Mouse (Mus musculus): Measurements from ENCODE around the gene Rnf2.
A peak's percentile ranks its signal among the peaks of the same experiment; 100 is the strongest.

The Rnf2 gene

DNA sequence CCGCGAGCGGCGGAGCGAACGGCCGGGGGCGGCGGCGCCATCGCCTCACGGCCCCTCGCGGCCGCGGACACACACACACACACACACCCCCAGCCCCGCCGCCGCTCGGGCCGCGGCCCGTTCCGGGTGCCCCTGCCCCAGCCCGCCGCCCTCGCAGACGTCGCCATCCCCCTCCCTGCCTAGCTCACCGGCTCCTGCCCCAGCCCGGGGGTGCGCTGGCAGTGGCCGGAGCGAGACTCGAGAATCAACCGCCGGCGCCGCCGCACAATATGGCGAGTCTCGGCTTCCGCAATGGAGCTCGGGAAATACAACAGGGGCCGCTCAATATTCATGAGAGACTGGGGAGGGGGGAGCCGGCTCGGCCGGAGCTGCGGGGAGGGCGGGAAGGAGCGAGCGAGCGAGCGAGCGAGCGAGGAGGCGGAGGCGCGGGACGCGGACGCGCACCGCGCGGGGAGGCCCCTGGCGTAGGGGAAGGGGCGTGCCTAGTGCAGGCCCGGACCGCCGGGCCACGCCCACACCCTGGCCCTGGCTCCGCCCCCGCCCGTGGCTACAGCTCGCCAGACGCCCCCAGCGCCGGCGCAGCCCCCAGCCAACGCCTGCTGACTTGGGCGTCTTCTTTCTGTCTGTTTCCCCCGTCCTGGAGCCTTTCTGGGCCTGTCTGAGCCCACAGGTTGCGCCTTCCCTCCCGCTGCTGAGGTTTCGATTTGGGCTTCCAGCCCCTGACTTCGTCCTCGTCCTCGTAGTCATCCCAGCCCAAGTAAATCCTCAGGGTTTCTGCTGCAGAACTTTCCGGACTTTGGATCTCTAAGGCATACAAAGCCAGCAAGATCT lies at the start of gene Rnf2:
Rnf2 (minus strand) TSS at position 425 of the 831 bp plus-strand sequence.
- DNase-seq = peak; percentile 97

DNA sequence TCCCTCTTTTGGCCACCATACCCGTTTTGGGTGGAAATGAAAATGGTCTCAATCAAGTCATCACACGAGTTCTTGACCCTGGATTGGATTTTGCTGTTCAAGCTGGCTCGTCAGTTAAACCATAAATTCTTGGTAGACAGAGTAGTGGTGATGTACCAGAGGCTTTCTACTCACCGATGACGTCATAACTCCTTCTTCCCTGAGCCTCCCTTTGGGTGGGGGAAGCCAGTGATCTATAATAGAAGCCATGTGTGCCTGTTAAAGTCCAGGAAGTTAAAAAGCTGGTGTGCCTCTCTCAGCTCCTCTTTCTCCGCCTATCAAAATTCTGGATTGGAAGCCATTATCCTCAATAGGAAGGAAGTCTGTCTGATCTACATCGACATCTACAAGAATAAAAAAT lies 49.0 kb upstream of the Rnf2 start:
- no peak for DNase-seq

DNA sequence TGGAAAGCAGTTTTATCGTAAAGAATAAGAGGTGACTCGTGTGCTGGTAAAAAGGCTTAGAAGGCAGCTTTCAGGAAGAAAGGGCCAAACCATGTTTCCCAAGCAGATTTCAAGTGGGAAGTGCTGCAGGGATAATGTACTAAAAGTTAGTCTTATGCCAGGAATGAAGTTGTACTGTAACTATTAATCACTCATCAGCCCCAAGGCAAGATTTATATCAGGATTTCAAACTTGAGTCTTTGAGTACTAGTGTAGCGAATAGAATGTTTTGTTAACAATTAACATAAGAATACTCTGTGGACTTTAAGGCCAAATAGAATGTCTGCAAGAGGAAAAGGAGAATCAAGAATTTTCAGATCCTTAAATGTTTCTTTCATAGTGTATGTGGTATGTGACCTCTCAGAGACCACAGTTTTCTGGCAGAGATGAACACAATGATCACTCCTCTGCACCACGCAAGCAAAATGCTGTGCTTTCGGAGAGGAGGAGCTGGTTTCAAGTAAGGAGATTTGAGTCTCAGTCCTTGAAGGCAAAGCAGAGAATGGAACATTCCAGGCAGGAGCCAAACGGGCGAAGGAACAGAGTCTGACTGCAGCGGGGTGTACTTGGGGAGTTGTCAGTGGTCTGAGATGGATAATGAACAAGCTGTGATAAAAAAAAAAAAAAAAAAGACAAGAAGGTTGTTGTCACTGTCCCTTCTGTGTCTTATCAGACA lies 48.3 kb upstream of the Rnf2 start:
- peak; percentile 50 for DNase-seq

DNA sequence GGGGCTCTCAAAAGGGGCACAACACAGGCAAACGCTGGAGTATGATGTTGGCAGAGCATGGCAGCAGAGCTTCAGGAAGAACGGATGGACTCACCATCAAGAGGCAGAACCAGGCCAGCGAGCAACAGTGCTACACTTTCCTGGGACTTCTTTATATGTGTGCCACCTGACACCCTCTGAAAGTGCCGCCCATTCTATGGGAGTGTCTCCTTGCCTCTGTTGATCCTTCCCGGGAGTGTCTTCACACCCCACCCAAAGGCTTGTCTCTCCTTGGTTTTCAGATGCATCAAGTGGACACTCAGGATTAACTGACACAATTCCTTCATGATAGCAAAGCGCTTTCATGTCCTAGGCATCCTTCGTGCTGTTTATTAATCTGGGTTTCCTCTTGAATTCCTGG lies 44.8 kb upstream of the Rnf2 start:
- no peak for DNase-seq

DNA sequence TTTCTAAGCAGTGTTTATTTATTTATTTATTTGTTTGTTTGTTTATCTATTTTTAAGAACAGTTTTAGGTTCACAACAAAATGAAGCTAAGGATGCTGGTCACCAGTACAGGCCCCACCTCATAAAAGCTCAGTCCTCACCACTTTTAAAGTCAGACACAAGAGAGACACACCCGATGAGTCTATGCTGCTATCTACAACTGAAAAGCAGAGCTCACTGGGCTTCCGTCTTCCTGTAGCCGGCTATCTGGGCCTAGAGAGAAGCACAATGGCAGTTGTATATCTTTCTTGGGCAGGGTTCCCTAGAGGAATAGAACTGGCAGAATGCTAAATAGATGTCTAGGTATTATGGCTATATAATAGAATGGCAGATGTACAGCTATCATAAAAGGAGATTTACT lies 43.8 kb upstream of the Rnf2 start:
- DNase-seq = no peak

DNA sequence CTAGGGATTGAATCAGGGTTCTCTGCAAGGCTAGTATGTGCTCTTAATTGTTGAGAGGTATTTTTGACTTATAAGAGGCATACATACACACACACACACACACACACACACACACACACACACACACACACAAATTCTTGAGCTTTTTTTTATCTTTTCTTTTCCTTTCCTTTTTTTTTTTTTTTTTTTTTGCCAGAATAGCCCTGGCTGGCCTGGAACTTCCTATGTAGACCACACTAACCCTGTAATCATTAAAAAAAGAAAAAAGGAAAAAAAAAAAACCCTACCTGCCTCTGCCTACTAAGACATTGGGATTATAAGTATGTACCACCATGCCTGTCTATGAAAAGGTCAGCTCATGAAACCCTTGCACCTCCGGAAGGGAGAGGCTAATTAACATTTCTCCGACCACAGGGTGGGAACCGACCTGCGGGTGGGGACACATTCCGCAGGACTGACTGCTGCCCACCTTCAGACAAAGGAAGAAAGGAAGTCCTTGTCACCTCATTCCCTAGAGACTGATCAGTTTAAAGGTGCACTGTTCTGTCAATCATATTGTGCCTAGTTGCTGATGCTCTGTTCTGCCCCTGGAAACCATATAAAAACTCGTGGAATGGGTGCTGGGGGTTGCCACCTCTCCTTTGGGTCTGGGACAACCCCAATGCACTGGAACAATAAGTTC lies 43.2 kb upstream of the Rnf2 start:
- no peak for DNase-seq

DNA sequence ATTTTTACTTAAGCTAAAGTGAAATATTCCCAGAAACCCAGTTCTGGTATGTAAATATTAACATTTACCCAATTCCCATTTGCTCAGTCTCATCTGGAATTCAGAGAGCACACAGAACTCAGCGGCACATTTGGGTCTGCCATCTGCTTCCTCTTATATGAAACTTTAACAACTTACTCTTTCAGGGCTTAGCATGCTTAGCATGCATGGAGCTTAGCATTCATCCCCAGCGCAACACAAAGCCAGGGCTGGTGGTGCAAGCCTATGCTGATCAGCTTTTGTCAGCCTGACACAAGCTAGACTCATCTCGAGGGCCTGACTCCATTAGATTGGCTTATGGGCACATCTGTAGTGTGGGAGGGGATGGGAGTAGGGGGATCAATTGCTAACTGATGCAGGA lies 25.9 kb upstream of the Rnf2 start:
- DNase-seq = no peak

DNA sequence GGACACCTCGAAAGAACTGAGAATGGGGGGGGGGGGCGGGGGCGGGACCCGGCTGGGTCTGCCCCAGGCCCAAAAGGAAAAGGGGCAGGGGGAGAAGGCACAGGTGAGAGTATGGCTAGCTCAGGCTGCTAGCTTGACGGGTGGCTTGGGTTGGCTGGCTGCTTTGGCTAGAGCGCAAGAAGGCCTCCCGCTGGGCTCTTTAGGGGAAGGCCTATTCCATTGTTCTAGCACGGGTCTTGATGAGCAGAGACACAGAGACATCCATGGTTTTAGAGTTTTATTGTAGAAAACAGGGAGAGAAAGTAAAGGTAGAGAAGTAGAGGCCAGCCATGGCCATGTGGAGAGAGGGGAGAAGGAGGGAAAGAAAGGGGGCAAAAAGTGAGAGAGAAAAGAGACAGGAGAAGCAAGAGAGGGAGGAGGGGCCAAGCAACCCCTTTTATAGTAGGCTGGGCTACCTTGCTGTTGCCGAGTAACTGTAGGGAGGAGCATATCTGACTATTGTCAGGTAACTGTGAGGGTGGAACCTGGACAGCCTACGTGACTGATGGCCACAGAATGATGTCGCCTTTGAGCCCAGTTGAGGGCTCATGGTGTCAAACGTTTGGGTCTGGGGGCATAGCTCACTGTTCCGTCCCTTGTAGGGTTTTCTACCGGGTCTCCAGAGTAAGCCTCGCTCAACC lies 17.0 kb upstream of the Rnf2 start:
- no peak for DNase-seq

DNA sequence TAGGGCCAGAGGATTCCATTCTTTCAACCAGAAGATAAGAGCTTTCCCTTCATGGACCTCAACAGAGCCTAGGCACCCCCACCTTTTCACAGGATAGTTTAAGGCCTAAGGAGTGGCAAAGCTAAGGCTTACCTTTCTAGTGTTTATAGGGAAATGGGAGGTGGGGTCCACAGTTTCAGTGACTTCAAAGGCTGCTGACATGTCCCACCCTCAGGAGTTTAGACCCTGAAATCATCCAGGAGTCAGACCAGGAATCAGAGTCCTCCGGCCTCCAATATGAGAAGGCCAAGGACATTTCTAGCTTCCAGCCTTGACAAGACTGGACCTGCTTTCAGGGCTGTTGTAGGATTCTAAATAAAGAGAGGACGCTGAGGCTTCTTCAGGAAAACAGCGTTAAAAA lies 16.1 kb upstream of the Rnf2 start:
- no peak for DNase-seq

DNA sequence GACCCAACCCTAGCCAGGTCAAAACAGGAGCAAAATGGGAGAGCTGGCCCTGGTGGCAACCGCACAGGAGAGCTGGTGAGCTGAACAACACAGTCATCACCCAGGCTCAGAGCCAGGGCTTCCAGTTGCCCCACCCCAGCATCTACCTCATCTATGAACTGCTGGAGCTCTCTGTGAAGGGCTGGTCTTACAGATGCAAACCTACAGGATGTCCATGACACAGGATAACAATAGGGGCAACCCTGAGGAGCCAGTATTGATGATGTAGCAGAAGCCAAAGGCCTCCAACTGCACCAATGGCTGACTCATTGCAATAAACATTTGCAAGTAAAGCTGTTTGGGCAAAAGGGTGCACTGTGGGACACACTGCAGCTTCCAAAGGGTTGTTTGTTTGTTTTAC lies 15.0 kb upstream of the Rnf2 start:
- DNase-seq = no peak

DNA sequence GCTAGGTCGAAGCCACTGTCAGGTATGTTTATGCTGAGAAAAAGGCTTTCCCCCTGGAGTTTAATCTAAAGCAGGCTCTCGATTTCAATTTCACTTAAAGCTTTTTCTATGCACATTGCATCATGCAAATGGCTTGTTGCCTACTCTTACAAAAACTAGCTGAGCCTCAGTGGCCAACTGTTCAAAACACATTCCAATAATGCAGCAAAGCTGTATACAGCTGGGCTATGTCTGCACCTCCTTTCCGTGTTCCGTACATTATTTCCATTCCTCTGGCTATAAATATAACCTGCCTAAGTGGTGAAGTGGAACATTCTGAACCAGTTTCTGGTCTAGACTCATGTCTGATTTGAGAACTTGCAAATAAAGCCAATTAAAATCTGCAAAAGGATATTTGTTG lies 13.4 kb upstream of the Rnf2 start:
- DNase-seq = no peak

DNA sequence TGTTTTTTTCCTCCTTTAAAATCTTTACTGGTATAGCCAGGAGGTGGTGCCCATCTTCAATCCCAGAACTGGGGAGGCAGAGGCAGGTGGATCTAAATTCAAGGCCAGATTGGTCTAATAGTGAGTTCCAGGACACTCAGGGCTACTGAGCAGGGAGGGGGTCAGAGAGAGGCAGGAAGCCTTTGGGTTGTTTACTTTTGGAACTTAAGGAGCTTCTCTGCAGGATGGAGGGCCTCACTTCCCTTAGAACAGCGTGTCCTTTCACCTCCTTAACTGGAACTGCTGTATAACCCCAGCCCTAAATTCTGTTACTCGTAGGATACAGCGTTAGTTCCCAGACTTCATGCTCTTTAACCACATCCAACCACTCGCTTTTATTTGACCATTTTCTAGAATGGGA lies 10.1 kb upstream of the Rnf2 start:
- DNase-seq = no peak

DNA sequence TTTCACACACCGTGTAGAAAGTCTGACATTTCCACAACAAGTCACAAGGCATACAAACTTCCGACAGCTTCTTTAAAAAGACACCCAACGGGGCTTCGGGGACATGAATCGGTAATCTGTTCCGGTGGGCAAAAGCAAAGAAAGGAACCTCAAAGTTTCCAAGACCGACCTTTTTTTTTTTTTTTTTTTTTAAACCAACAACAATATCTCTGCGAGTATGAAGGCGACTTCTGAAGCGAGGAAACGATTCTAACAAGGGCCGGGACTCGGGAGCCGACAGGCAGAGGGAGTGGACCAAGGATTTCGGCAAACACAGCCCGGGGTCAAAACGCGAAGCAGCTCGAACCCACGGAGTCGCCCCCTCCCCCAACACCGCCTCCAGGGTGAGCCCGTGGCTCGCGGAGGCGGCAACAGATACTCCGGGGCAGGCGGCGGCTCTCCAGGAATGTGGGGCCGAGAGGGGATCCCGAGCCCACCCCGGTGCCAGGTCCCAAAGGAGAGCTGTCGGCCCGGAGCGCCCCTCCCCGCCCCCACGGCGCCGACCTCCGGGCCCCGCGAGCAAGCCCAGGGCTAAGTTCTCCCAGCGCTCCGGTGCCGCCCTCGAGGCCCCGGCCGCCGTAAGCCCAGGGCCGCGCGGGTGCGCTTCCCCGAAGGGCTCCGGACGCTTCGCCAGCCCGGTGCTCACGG lies 797 bp downstream of the Rnf2 start:
- peak; percentile 69 for DNase-seq

DNA sequence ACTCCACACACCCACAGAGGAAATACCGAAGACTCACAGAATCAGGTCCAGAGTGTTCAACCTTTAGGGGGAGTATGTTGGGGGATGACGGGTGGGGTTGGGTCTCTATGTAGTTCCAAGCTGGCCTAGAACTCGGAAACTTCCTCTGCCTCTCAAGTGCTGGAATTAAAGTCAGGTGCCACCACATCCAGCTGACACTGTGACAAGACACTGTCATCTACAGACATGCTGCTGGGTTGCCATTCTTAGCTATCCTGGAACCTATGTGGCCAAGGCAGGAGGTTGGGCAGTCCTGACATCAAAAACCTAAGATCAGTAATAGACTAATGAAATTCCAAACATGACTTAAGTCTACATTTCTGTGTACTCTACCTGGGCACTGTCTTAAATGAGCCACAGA lies 2.4 kb downstream of the Rnf2 start:
- DNase-seq = no peak

DNA sequence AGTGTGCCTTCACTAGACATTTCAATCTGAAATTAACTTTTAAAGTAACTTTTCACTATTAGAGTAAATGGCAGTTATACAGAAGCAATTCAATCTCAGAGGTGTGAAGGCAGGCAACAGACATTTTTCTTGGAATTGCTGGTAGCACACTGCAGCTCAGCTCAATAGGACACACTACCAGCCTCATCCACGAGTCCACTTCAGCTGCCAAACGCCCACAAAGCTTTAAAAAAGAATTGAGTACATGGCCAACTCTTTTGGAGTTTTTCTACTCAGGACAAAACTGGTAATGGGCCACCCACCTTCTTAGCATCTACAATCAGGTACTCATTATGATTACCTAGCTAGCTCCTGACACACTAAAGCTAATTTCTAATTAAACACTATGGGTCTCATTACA lies 2.8 kb downstream of the Rnf2 start:
- DNase-seq = no peak

DNA sequence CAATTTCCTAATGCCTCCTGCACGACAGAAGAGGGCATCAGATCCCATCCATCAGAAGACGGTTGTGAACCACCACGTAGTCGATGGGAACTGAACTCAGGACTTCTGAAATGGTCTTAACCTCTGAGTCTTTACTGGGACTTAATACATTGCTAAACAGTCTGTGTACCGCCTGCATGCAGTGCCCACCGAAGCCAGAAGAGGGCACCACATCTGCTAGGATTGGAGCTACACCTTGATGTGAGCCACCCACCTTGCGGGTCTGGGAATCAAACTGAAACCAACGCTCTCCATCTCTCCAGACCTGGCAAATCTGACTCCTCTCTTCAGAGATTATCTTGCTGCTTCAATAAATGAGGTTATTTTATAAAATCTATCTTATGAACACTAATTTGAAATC lies 3.7 kb downstream of the Rnf2 start:
- DNase-seq = peak; percentile 30

DNA sequence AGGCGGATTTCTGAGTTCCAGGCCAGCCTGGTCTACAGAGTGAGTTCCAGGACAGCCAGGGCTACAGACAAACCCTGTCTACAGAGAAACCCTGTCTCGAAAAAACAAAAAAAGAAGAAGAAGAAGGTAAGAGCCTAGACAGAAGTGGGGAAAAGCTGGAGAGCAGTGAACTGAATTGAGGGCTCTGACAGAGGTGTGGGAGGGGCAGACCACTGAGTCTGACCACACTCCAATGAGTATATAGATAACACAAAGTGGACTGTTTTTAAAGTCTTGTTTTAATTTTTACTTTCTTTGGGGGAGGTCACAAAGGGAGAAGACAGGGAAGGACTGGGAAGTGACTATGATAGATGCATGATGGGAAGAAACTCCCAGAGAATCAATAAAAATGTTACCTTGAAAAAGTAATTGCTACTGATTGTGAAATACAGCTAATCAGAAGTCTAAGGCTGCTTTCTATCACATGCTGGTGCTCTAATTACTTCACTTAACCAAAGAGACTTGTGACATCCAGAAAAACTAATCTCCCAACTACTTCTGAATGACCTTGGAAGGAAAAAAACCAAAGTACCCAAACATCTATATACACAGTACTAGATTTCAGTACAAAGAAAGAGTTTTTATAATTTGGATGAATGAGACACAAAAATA lies 5.0 kb downstream of the Rnf2 start:
- DNase-seq = no peak

DNA sequence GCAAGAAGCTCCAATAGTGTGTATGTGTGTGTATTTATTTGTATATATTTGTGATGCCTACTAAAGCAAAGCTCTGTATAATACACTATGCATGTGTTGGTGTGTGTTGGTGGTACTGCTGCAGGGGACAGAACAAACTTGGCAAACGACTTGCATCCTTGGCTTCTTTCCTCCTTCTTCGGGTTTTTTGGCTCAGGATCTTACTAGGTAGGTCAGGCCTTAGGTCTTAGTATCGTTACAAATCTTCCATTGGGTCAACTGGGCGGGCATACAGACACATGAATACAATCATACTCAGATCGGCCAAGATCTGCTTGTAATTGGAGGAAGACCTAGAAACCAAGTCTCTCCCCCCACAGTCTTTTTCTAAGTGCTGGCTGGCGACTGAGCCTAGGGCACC lies 6.0 kb downstream of the Rnf2 start:
- no peak for DNase-seq

DNA sequence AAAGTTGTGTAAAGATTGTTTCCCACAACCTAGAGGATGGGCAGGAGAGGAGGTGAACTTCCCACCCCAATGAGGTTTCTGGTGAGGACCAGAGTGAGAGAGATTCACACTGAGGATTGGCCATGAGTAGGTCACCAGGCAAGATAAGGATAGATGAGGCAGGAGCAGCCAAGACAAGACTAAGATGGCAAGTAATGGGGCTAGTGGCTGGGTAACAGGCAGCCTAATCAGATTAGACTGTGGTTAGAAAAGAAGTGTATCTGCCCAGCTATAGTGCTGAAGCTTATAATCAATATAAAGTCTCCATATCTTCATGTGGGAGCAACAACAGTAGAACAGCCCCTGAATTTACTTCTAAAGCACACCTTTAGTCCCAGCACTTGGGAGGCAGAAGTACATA lies 6.9 kb downstream of the Rnf2 start:
- no peak for DNase-seq

DNA sequence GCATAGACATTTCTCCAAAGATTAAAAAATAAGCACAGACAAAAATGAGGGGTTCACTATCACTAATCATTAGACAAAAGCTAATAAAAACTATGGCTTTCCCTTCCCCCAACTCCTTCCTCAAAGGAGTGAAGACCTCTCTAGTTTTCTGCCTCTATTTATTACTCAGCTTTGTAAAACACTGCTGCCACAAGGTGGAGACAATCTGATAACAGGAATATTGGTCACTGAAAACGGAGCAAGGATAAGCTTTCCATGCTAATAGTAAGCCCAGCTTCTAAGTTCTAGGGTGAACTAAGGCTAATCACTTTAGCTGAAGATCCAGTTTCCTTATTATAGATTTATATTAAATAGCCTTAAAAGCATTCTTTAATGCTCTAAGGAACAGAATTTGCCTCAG lies 8.3 kb downstream of the Rnf2 start:
- DNase-seq = no peak

DNA sequence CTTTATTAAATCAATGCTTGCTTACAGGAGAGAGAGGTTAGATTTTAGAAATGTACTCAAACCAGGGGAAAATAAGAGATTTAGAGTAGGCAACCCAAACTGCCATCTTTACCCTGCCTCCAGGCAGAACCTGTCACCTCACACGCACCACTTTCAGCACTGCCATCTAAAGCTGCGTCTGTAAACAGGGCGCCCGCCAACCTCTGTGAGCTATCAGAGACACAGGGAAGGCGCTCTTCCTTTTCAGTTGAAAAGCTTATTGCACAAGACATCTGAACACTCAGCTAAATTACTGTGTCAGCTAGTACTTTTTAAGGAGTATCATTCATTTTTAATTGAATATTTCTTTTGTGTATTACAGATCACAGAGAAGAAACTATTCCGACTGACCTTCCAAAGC lies 10.9 kb downstream of the Rnf2 start:
- no peak for DNase-seq

DNA sequence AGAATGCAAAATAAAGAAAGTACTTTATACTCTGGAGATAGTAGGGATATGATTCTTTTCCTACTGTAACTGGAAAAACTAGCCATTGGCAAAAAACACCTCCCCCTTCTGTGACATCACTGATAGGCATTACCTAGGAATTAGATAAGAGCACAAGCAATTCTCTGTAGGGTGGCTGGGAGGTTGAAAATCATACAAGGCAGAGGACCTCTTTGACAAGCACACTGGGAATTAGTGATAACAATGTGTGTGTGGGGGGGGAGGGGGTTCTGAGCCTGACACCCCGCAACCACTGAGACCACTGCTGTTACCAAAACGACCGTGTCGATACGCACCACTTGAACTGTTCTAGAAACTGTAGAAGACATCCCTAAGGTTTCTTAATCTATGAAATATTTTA lies 16.0 kb downstream of the Rnf2 start:
- no peak for DNase-seq

Data from kidney, postnatal 14 days (tissue).